ENCODE assay signal across 8 mouse cellular contexts in genomic region chr1:164248465-164249331, GRCm38 (mm10). TPM values are rescaled to one million over a fixed set of nuclear protein-coding genes. Genes with fewer than 3 reads are reported as not detected.
DNase-seq lines count a peak whose midpoint lies in the region; ATAC-seq lines count a peak whose summit lies in the region.

Slc19a2 (plus strand) TSS chr1:164249046.

- no peaks in the 10 kb centered on the region for H3K9me3 ChIP-seq in hindbrain, embryonic 16.5 days (ENCODE audit: control insufficient read depth, low read length)

- peak within 1 kb of the TSS; percentile 57 for H3K4me3 ChIP-seq in hindbrain, embryonic 16.5 days (ENCODE audit: low read length)
- H3K4me3 ChIP-seq in macrophage (ENCODE audit: inconsistent target): peak within 1 kb of the TSS; percentile 84

- peaks cover 39% of the 10 kb centered on the region for H3K79me2 ChIP-seq in macrophage (ENCODE audit: inconsistent target)

- peak within 1 kb of the TSS; percentile 79 for H3K27ac ChIP-seq in hindbrain, embryonic 16.5 days (ENCODE audit: low read depth, low read length)
- H3K27ac ChIP-seq in macrophage: peak within 1 kb of the TSS; percentile 76

- peaks cover 21% of the 10 kb centered on the region for H3K4me1 ChIP-seq in hindbrain, embryonic 16.5 days (ENCODE audit: control insufficient read depth, insufficient read depth, low read depth, low read length)

- peak within 1 kb of the TSS; percentile 76 for H3K4me2 ChIP-seq in hindbrain, embryonic 16.5 days (ENCODE audit: low read length)

- no peaks in the 10 kb centered on the region for H3K27me3 ChIP-seq in hindbrain, embryonic 16.5 days (replicated peaks; ENCODE audit: control insufficient read depth, insufficient read depth, low read length)

- peak; percentile 86 for DNase-seq in WW6 (ENCODE audit: low read depth, low spot score)
- peak; percentile 96 to 97 for DNase-seq in cerebellum, postnatal 4 days (ENCODE audit: low spot score in 2 of 2)
- peak; percentile 98 for DNase-seq in gastrocnemius, adult 18-20 months (ENCODE audit: low spot score)
- DNase-seq in left cerebral cortex, adult 18-20 months (ENCODE audit: low spot score in 2 of 2): peak; percentile 97 to 98
- DNase-seq in right cerebral cortex, adult 18-20 months: peak; percentile 97
- DNase-seq in urinary bladder, postnatal 10 days (ENCODE audit: low spot score): peak; percentile 93

- WGBS in hindbrain, embryonic 16.5 days: 0% methylated on average over 47 of the region's 79 CpGs
- under 1% methylated on average over 77 of the region's 79 CpGs for WGBS in macrophage (ENCODE audit: missing documents)

- H3K9ac ChIP-seq in hindbrain, embryonic 16.5 days (ENCODE audit: low read depth, low read length): peak within 1 kb of the TSS; percentile 80

- peak; percentile 96 for ATAC-seq in hindbrain, embryonic 16.5 days

- no peaks in the 10 kb centered on the region for H3K36me3 ChIP-seq in hindbrain, embryonic 16.5 days (ENCODE audit: control insufficient read depth, insufficient read depth, low read length)
- H3K36me3 ChIP-seq in macrophage (ENCODE audit: inconsistent target): no peaks in the 10 kb centered on the region

RNA-seq across cellular contexts. Expression of gene Slc19a2, which starts in this region (rescaled TPM):
- 1 to 10 TPM; 1.9 to 3.0 TPM for total RNA-seq in gastrocnemius, adult 18-20 months (2021)
- polyA plus RNA-seq in hindbrain, embryonic 16.5 days (2015; fragmentation: Nextera tagmentation; extraction: Ambion mirVana): 9.1 and 9.5 TPM in 2 replicates
- total RNA-seq in left cerebral cortex, adult 18-20 months (2021): 10 to 100 TPM; 13.7 TPM
- 1 to 10 TPM in 20 of 26 experiments, under 1 TPM in 6; 0.38 to 9.7 (median 2.9) TPM for total RNA-seq in macrophage (2018; cell fraction: chromatin; rRNA removed)
- total RNA-seq in macrophage (2018; cell fraction: cytosol; rRNA removed): 1 to 10 TPM; 1.9 to 7.0 (median 4.6) TPM
- 10 to 100 TPM in 2 of 26 experiments, 1 to 10 TPM in 23, under 1 TPM in 1; 0.86 to 13.4 (median 4.4) TPM for total RNA-seq in macrophage (2018; cell fraction: nucleus; rRNA removed)
- polyA plus RNA-seq in macrophage (2018): 2.0 to 7.7 TPM (median 5.0 TPM) in 3 replicates

Comparison
In these comparisons a context has a peak if more than half of its experiments do, and no peak if none do; other contexts are left out.
1. Peak in every context shown above with its lines: DNase-seq, ATAC-seq, H3K4me3 ChIP-seq and H3K27ac ChIP-seq.